Mouse (Mus musculus): Measurements from ENCODE around the gene Noc3l. TPM values are rescaled to one million over a fixed set of nuclear protein-coding genes. Genes with fewer than 3 reads are reported as not detected.

Noc3l gene
- polyA plus RNA-seq, 1 experiment from 2014 or later, result 8.5 TPM

- WGBS, result 59% methylated on average over 4 of the region's 4 CpGs
- DNase-seq (ENCODE audit: low spot score), result no peak
Measured at GRCm38 (mm10) chr19:38750192-38750591, 68.8 kb downstream of the Noc3l start.

GRCm38 (mm10) chr19:38746492-38747014 is 72.5 kb downstream of the Noc3l start:
- WGBS, result 37% methylated on average over 6 of the region's 6 CpGs
- Histone ChIP-seq H3K9me3 (ENCODE audit: control insufficient read depth, low read length) (no peaks in the 10 kb centered on the region), H3K4me1 (ENCODE audit: control insufficient read depth, insufficient read depth, low read length) (peaks cover 26% of the 10 kb centered on the region), H3K27me3 (replicated peaks; ENCODE audit: control insufficient read depth, insufficient read depth, low read length) (no peaks in the 10 kb centered on the region), H3K27ac (replicated peaks; ENCODE audit: low read depth, low read length) (no peak overlapping the region; the same call in 1 of the 2 replicates), H3K4me3 (ENCODE audit: low read depth, low read length) (no peak overlapping the region), H3K9ac (ENCODE audit: low read depth, low read length) (no peak overlapping the region), H3K4me2 (ENCODE audit: low read depth, low read length) (no peak overlapping the region), H3K36me3 (ENCODE audit: control insufficient read depth, insufficient read depth, low read length) (no peaks in the 10 kb centered on the region)
- ATAC-seq (ENCODE audit: low read depth), result peak; percentile 75; the same call in 1 of the 2 replicates
- peak; percentile 68 for DNase-seq (ENCODE audit: low spot score)

More at GRCm38 (mm10) chr19:38750192-38750591, 68.8 kb downstream of the Noc3l start:
- no peak overlapping the region for H3K9ac ChIP-seq (ENCODE audit: low read depth, low read length)
- 0 out of 2 replicates have a peak, but pooled peaks cover 3% of the 10 kb centered on the region for H3K36me3 ChIP-seq (ENCODE audit: control insufficient read depth, insufficient read depth, low read length)
- H3K4me1 ChIP-seq (ENCODE audit: control insufficient read depth, insufficient read depth, low read length), result peaks cover 16% of the 10 kb centered on the region
- no peak for ATAC-seq (ENCODE audit: low read depth)
- H3K4me2 ChIP-seq (ENCODE audit: low read depth, low read length), result no peak overlapping the region
- no peak overlapping the region for H3K27ac ChIP-seq (replicated peaks; ENCODE audit: low read depth, low read length)
- H3K4me3 ChIP-seq (ENCODE audit: low read depth, low read length), result no peak overlapping the region
- H3K9me3 ChIP-seq (ENCODE audit: control insufficient read depth, low read length), result no peaks in the 10 kb centered on the region
- H3K27me3 ChIP-seq (replicated peaks; ENCODE audit: control insufficient read depth, insufficient read depth, low read length), result no peaks in the 10 kb centered on the region

DNA sequence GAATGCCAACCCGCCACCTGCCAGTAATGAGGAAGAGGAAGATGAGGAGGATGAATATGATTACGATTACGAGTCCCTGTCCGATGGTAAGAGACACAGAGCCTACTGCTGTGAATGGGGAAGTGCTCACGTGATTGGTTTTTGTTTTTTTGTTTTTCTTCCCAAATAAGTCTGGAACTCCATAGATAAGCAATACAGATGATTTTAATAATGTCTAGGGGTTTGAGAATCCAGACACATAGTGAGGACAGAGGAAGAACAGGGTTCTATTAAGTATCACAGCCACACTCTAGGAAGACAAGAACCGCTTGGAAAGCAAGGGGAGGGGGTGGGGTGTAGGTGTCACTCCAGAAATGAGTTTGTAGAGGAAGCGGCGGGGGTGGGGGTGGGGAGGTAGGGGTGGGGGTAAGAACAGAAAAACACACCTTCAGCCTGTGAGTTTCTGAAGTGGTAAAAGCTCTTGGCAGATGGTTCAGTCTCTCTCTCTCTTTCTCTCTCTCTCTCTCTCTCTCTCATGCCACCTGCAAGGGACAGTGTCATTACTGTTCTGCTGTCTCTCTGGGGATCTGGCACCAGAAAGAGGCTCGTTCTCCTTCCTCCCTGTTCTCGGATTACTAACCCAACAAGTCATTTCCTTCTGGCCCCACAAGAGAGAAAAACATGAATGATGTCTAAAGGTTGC is 73.1 kb downstream of the Noc3l start:
- Histone ChIP-seq H3K9me3 (ENCODE audit: control insufficient read depth, low read length) (no peaks in the 10 kb centered on the region), H3K27me3 (replicated peaks; ENCODE audit: control insufficient read depth, insufficient read depth, low read length) (no peaks in the 10 kb centered on the region), H3K4me3 (ENCODE audit: low read depth, low read length) (no peak overlapping the region), H3K9ac (ENCODE audit: low read depth, low read length) (no peak overlapping the region), H3K4me2 (ENCODE audit: low read depth, low read length) (no peak overlapping the region), H3K36me3 (ENCODE audit: control insufficient read depth, insufficient read depth, low read length) (no peaks in the 10 kb centered on the region), H3K27ac (replicated peaks; ENCODE audit: low read depth, low read length) (no peak overlapping the region; the same call in 1 of the 2 replicates), H3K4me1 (ENCODE audit: control insufficient read depth, insufficient read depth, low read length) (peaks cover 26% of the 10 kb centered on the region)
- 49% methylated on average over 10 of the region's 10 CpGs for WGBS
- DNase-seq (ENCODE audit: low spot score) (peak; percentile 32), ATAC-seq (ENCODE audit: low read depth) (0 out of 2 replicates have a peak, but pooled peaks have one; percentile 12)

- Histone ChIP-seq H3K9me3 (ENCODE audit: control insufficient read depth, low read length) (no peaks in the 10 kb centered on the region), H3K9ac (ENCODE audit: low read depth, low read length) (no peak overlapping the region), H3K27me3 (replicated peaks; ENCODE audit: control insufficient read depth, insufficient read depth, low read length) (no peaks in the 10 kb centered on the region), H3K4me2 (ENCODE audit: low read depth, low read length) (no peak overlapping the region), H3K4me1 (ENCODE audit: control insufficient read depth, insufficient read depth, low read length) (peaks cover 26% of the 10 kb centered on the region), H3K27ac (replicated peaks; ENCODE audit: low read depth, low read length) (no peak overlapping the region), H3K36me3 (ENCODE audit: control insufficient read depth, insufficient read depth, low read length) (no peaks in the 10 kb centered on the region), H3K4me3 (ENCODE audit: low read depth, low read length) (no peak overlapping the region)
- 50% methylated on average over 8 of the region's 8 CpGs for WGBS
- ATAC-seq (ENCODE audit: low read depth) (no peak), DNase-seq (ENCODE audit: low spot score) (peak; percentile 56)
Measured at GRCm38 (mm10) chr19:38744546-38744945, 74.5 kb downstream of the Noc3l start.

Other genes with a start within 250 kb of the Noc3l start
- gene Tbc1d12, start 17.3 kb upstream of the Noc3l start, polyA plus RNA-seq (2014; fragmentation: Nextera tagmentation; extraction: Ambion mirVana), result 4.2 and 4.7 TPM in 2 replicates
- 35.4 and 39.3 TPM in 2 replicates for gene Hells, start 111.7 kb upstream of the Noc3l start, polyA plus RNA-seq (2014; fragmentation: Nextera tagmentation; extraction: Ambion mirVana)
- gene Cyp2c55, start 187.8 kb upstream of the Noc3l start, polyA plus RNA-seq (2014; fragmentation: Nextera tagmentation; extraction: Ambion mirVana), result not detected in 2 replicates
- not detected in 2 replicates for gene Cyp2c65, start 241.8 kb upstream of the Noc3l start, polyA plus RNA-seq (2014; fragmentation: Nextera tagmentation; extraction: Ambion mirVana)

All from embryonic facial prominence, embryonic 14.5 days (tissue).